Mouse (Mus musculus) heart, postnatal 0 days (tissue): ENCODE results near the gene Ephb4.

Experiments used
- CTCF ChIP-seq: IDR thresholded peaks from 2 replicates; pipeline ENCODE4 v1.5.1; 2016; ENCODE audit warnings: antibody characterized with exemption, control low read depth, low read depth
- EP300 ChIP-seq: IDR thresholded peaks from 2 replicates; pipeline ENCODE4 v1.6.1; 2016; ENCODE audit warnings: antibody characterized with exemption, low read depth

GRCm38 (mm10) chr5:137351058-137351380 is 1.1 kb downstream of the Ephb4 start:
- TF ChIP-seq CTCF (no peak), EP300 (no peak)
